Mouse (Mus musculus): ENCODE data around the gene Actr5.

GRCm38 (mm10) chr2:158643791-158644190 lies 19.1 kb downstream of the Actr5 start:
- TF ChIP-seq CTCF (IDR thresholded peaks at IDR 0.05; ENCODE audit: borderline replicate concordance, insufficient read depth, low read length) (no peak), POLR2A (IDR thresholded peaks at IDR 0.05; ENCODE audit: low read depth, low read length) (no peak)
